Mouse (Mus musculus): ENCODE results near the gene Cpm. TPM values are rescaled to one million over a fixed set of nuclear protein-coding genes. Genes with fewer than 3 reads are reported as not detected.

Gene Cpm
- total and polyA plus RNA-seq, 3 experiments, result 2.8 to 4.0 (median 3.5) TPM

DNA sequence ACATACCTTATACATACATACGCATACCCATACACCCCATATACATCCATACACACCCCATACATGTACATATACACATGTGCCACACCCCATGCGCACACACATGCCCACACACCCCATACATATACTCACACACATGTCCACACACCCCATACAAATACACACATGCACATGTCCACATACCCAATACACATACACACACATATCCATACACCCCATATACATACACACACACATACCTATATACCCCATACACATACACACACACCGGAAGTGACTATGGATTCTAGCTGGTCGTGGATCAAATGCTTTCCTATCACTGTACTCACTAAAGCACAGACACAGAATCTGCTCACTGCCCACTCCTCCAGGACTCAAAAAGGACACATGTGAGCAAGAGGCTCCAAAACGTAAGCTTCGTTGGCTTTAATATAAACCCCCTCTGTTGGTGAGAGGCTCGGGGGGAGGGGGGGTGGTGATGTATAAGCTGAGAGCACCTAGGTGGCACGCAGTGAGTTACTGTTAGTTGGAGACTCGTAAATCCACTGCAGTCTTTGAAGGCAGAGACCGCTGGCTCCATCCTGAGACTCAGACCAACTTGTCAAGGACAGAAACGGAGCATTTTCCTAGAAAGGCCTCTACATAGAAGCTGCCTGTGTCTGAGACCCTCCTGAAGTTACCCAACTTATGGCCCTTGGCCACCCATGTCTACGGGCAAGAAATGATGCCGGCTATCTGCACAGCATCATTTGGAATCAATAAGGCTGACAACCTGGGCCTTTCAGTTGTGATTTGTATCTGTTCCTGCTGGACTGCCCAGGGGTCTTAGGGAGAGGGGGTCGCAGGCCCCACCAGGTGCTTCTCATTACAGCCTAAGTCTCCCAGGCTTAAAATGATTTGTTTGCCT lies 45.9 kb upstream of the Cpm start:
- Histone ChIP-seq H3K36me3 (ENCODE audit: control insufficient read depth, insufficient read depth, low read length) (no peaks in the 10 kb centered on the region), H3K9ac (ENCODE audit: low read depth, low read length) (no peak overlapping the region), H3K4me3 (no peak overlapping the region), H3K4me1 (ENCODE audit: control insufficient read depth, insufficient read depth, low read length) (no peaks in the 10 kb centered on the region), H3K27ac (no peak overlapping the region), H3K79me2 (replicated peaks; ENCODE audit: control insufficient read depth, insufficient read depth, low read length) (no peaks in the 10 kb centered on the region), H3K27me3 (ENCODE audit: control insufficient read depth, insufficient read depth, low read length) (no peaks in the 10 kb centered on the region)
- intact Hi-C loops (cut with DNase I), result no loop called here
- TF ChIP-seq POLR2A (IDR thresholded peaks at IDR 0.05; ENCODE audit: insufficient read depth, low read depth, low read length), result no peak
- TF ChIP-seq EP300 (IDR thresholded peaks at IDR 0.05; ENCODE audit: insufficient read depth, low read depth, low read length), result no peak
- TF ChIP-seq CTCF (IDR thresholded peaks at IDR 0.05), result no peak
- 85% methylated on average over 14 of the region's 14 CpGs for WGBS
- DNase-seq, result no peak

DNA sequence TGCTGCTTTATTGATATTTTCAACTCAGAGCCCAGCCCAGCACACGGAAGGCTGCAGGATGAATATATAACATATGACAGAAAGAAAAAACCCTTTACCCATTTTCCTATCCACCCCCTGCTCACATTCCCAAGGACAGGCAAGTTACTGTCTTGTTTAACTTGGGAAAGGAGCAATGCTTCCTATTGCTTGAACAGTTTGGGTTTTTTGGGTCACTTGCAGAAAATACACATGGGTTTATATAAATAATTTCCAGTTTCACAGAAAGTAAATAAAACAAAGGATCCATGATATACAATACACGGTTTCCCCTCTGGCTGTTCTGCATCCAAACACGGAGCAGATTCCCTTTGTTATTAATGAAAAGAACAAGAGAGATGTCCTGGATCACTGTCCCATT lies 45.2 kb upstream of the Cpm start:
- no peak for DNase-seq
- Histone ChIP-seq H3K27me3 (ENCODE audit: control insufficient read depth, insufficient read depth, low read length) (no peaks in the 10 kb centered on the region), H3K36me3 (ENCODE audit: control insufficient read depth, insufficient read depth, low read length) (no peaks in the 10 kb centered on the region), H3K79me2 (replicated peaks; ENCODE audit: control insufficient read depth, insufficient read depth, low read length) (no peaks in the 10 kb centered on the region), H3K27ac (no peak overlapping the region), H3K4me1 (ENCODE audit: control insufficient read depth, insufficient read depth, low read length) (no peaks in the 10 kb centered on the region), H3K9ac (ENCODE audit: low read depth, low read length) (no peak overlapping the region), H3K4me3 (no peak overlapping the region)
- intact Hi-C loops (cut with DNase I), result no loop called here
- no peak for TF ChIP-seq EP300 (IDR thresholded peaks at IDR 0.05; ENCODE audit: insufficient read depth, low read depth, low read length)
- no peak for TF ChIP-seq POLR2A (IDR thresholded peaks at IDR 0.05; ENCODE audit: insufficient read depth, low read depth, low read length)
- TF ChIP-seq CTCF (IDR thresholded peaks at IDR 0.05), result no peak
- 86% methylated on average over 3 of the region's 3 CpGs for whole genome bisulfite sequencing

DNA sequence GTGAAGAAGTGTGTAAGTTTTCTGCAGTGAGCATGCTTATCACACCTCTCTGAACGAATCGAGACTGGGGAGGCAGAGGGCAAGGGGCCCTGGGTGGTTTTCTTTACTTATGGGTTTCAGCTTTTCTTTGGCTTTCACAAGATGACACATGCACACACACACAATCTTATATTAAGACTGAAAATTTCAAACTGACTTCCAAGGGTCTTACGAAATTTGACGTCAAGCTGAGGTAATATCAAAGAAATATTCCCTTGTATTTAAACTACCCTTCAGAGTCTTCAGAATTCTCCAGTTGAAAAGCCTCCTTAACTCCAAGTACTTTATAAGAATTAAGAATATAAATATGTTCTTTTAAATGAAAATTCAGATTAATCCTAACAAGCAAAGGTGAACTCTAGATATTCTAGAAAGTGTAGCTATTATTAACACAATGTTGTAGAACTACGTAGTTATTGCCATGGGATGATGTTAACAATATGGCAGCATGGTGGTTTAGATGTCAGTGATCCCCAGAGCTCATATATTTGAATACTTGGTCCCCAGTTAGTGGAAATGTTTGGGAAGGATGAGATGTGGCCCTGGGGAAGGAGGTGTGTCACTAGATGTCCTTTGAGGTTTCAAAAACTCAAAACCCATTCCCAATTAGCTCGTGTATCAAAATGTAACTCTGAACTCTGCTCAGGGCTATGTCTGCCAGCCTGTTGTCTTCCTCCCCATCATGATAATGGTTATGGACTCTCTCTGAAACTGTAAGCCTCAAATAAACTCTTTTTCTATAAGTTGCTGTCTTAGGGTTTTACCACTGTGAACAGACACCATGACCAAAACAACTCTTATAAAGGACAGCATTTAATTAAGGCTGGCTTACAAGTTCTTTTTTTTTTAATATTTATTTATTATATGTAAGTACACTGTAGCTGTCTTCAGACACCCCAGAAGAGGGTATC lies 44.5 kb upstream of the Cpm start:
- no peak for TF ChIP-seq POLR2A (IDR thresholded peaks at IDR 0.05; ENCODE audit: insufficient read depth, low read depth, low read length)
- no peak for TF ChIP-seq CTCF (IDR thresholded peaks at IDR 0.05)
- TF ChIP-seq EP300 (IDR thresholded peaks at IDR 0.05; ENCODE audit: insufficient read depth, low read depth, low read length), result no peak
- intact Hi-C loops (cut with DNase I), result no loop called here
- WGBS, result 86% methylated on average over 6 of the region's 6 CpGs
- H3K27me3 ChIP-seq (ENCODE audit: control insufficient read depth, insufficient read depth, low read length), result no peaks in the 10 kb centered on the region
- H3K27ac ChIP-seq, result no peak overlapping the region
- no peaks in the 10 kb centered on the region for H3K79me2 ChIP-seq (replicated peaks; ENCODE audit: control insufficient read depth, insufficient read depth, low read length)
- H3K4me3 ChIP-seq, result no peak overlapping the region
- no peak for DNase-seq
- no peaks in the 10 kb centered on the region for H3K36me3 ChIP-seq (ENCODE audit: control insufficient read depth, insufficient read depth, low read length)
- no peak overlapping the region for H3K9ac ChIP-seq (ENCODE audit: low read depth, low read length)
- H3K4me1 ChIP-seq (ENCODE audit: control insufficient read depth, insufficient read depth, low read length), result no peaks in the 10 kb centered on the region

DNA sequence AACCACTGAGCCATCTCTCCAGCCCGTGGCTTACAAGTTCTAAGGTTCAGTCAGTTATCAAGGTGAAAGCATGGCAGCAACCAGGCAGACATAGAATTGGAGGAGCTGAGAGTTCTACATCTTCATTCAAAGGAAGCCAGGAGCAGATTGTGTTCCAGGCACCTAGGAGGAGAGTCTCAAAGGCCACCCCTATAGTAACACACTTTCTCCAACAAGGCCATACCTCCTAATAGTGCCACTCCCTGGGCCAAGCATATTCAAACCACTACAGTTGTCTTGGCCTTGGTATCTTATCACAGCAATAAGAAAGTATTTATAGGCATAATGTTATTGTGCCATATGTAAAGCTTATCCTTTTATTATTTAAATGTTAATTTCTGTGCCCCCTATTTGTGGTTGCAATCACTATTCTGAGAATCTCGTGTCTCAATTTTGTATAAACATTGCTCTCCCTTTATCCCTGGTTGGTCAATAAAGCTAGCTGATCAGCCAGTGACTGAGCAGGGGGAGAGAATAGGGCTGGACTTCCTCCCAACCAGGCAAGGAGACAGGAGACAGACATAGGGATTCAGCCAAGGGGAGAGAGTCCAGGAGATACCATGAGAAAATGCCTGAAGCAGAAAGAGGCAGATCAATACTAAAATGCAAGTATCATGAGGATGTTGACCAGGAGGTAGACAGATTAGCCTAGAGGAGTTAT lies 43.5 kb upstream of the Cpm start:
- Histone ChIP-seq H3K4me1 (ENCODE audit: control insufficient read depth, insufficient read depth, low read length) (no peaks in the 10 kb centered on the region), H3K9ac (ENCODE audit: low read depth, low read length) (no peak overlapping the region), H3K4me3 (no peak overlapping the region), H3K27ac (no peak overlapping the region), H3K36me3 (ENCODE audit: control insufficient read depth, insufficient read depth, low read length) (no peaks in the 10 kb centered on the region), H3K79me2 (replicated peaks; ENCODE audit: control insufficient read depth, insufficient read depth, low read length) (no peaks in the 10 kb centered on the region), H3K27me3 (ENCODE audit: control insufficient read depth, insufficient read depth, low read length) (no peaks in the 10 kb centered on the region)
- intact Hi-C loops (cut with DNase I), result no loop called here
- TF ChIP-seq EP300 (IDR thresholded peaks at IDR 0.05; ENCODE audit: insufficient read depth, low read depth, low read length) (no peak), CTCF (IDR thresholded peaks at IDR 0.05) (no peak), POLR2A (IDR thresholded peaks at IDR 0.05; ENCODE audit: insufficient read depth, low read depth, low read length) (no peak)
- WGBS, result 62% methylated on average over 2 of the region's 2 CpGs
- DNase-seq, result no peak

DNA sequence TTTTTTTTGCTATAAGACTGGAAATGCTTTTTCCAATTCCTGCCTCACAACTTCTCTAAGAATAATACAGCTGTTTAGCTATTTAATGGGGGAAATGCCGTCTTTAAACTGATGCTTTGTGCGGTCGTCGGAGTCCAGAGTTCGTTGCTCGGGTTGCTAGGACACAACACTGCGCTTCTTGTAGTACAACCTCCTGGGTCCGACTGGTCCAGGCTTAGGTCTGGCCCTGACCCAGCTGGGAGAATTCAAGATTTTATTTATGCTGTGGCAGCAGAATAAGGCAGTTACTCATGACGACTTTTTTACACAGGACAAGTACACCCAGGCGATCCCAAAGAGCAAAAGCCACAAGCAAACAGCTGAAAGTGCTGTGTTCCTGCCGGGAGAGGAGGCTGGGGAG lies 42.4 kb upstream of the Cpm start:
- Histone ChIP-seq H3K4me1 (ENCODE audit: control insufficient read depth, insufficient read depth, low read length) (no peaks in the 10 kb centered on the region), H3K36me3 (ENCODE audit: control insufficient read depth, insufficient read depth, low read length) (no peaks in the 10 kb centered on the region), H3K79me2 (replicated peaks; ENCODE audit: control insufficient read depth, insufficient read depth, low read length) (no peaks in the 10 kb centered on the region), H3K9ac (ENCODE audit: low read depth, low read length) (no peak overlapping the region), H3K27ac (no peak overlapping the region), H3K4me3 (no peak overlapping the region), H3K27me3 (ENCODE audit: control insufficient read depth, insufficient read depth, low read length) (no peaks in the 10 kb centered on the region)
- no peak for DNase-seq
- 66% methylated on average over 11 of the region's 11 CpGs for WGBS
- no peak for TF ChIP-seq EP300 (IDR thresholded peaks at IDR 0.05; ENCODE audit: insufficient read depth, low read depth, low read length)
- TF ChIP-seq POLR2A (IDR thresholded peaks at IDR 0.05; ENCODE audit: insufficient read depth, low read depth, low read length), result no peak
- TF ChIP-seq CTCF (IDR thresholded peaks at IDR 0.05), result no peak
- intact Hi-C loops (cut with DNase I), result no loop called here

All from heart, adult 2 months (tissue).